Mouse (Mus musculus) inflammation-experienced regulatory T-cells, adult 6 months (primary cell): Measurements from ENCODE around the gene Cd209g. TPM values are rescaled to one million over a fixed set of nuclear protein-coding genes. Genes with fewer than 3 reads are reported as not detected.
"Not testable (repeated sequence)": the region's sequence is repeated elsewhere in the genome, so short reads cannot be mapped to it uniquely, and the experiment has no call there.

ENCODE experiments used
- ATAC-seq: one replicate; pipeline ENCODE4 v1.8.0; 2017
- polyA plus RNA-seq, 3 experiments: library from polyadenylated mRNA; unstranded; fragments of 100-300 nt; shearing (Covaris generic); gene quantifications; one replicate each; pipeline ENCODE4 v1.2.1; 2017

The Cd209g gene
- under 1 TPM in 1 of 3 experiments, not detected in 2; 0.12 TPM for polyA plus RNA-seq

DNA sequence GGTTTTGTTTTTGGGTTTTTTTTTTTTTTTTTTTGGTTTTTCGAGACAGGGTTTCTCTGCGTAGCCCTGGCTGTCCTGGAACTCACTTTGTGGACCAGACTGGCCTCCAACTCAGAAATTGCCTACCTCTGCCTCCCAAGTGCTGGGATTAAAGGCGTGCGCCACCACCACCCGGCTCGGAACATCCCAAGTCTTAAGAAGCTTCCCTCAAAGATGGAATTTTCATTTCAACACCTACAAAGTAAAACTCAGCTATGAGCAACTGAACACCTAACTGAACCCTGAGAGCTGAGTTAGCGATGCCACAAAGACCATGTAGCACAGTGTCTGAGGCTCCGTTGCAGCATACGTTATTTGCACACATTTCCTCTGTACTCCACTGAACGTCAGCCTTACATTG, at the start of gene Cd209g:
Gene Cd209g (plus strand): TSS at position 301 of the 400 bp plus-strand sequence.
- no peak for ATAC-seq

DNA sequence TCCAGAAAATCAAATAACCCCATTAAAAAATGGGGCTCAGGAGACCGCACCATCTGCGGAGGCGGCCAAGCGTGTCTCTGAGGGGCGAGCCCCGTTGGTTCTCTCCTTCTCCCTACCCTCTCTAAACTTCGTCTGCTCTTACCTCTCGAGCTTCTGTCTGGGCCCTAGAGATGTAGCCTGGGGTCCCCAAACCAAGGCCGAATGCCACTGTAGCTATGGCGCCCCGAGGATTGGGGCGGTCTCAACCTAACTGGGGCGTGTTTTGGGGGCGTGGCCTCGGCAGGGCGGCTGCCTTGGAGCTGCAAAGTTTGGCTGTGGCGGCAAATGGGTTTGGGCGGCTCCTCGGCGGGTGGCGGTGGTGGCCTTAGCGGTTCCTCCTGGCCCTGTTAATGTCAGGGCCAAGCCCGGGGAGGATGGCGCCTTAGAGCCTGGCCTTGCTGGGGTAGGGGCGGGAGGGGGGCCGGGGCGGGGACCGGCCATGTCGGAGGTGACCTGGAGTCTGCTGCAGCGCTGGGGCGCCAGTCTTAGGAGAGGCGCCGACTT, 46.6 kb upstream of the Cd209g start:
- peak; percentile 48 for ATAC-seq

DNA sequence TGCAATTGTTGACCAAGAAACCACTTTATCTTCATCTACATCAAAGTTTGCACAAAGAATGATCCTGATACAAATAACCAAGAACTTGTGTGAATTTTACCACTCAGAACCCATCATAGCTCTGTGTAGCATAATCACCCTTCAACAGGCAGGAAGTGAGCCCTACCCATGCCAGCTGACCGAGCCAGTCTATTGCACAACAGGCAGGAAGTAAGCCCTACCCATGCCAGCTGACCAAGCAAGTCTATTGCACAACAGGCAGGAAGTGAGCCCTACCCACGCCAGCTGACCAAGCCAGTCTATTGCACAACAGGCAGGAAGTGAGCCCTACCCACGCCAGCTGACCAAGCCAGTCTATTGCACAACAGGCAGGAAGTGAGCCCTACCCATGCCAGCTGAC, 45.4 kb upstream of the Cd209g start:
- not testable (repeated sequence) for ATAC-seq

DNA sequence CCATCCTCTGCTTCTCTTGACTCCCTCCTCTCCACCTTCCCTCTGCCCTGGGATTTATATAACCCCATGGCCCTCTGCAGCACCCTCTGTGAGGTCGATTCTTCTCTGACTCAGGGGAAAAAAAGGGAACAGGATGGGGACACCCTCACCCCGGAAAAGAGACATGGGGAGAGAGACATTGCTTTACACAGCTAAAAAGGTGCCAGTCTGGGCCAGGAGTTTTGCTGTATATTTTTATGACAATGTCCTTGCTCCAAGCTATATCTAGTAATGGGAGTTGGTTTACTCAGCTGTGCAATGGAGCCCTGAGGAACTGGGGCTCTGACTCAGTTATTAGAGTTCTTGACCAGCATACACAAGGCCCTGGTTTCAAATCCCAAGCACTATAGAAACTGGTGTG, 28.2 kb upstream of the Cd209g start, which contains the start of gene Cd209f:
Gene Cd209f (minus strand): TSS at position 101 of the 400 bp plus-strand sequence.
- not testable (repeated sequence) for ATAC-seq

DNA sequence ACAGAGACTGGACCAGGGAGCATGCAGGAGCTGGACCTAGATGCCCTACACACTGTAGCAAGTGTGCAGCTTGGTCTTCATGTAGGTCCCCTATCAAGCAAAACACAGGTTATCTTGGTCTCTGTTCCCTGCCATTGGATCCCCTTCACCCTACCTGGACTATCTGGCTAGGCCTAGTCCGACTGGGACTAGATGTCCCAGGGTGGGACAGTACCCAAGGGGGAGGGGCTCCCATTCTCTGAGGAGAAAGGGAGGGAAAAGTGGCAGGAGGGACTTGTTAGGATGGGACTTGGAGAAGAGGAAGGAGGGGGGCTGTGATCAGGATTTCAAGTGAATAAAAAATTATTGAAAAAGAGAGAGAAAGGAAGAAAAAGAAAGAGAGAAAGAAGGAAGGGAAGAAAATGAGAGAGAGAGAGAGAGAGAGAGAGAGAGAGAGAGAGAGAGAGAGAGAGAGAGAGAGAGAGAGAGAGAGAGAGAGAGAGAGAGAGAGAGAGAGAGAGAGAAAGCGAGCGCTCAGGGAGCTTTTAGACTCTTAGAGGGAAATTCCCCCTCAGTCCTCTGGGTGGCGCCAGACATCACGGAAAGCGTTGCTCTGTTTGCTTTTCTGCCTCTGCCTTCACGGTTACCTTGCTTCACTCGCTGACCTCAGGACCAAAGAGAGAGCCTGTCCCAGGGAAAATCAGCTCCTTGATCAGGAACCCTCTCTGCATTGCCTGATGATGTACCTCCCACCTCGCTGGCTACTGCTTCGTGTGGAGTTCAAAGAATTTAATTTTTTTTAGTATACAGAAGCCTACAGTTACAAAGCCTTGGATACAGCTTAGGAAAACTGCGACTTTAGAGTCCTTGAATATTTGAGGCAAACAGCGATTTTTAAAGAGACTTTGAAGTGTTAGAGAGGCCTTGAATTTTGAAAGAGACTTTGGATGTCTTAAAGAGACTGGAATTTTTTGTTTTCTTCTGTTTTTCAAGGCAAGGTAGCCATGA, 6.1 kb downstream of the Cd209g start:
- ATAC-seq = peak; percentile 79

DNA sequence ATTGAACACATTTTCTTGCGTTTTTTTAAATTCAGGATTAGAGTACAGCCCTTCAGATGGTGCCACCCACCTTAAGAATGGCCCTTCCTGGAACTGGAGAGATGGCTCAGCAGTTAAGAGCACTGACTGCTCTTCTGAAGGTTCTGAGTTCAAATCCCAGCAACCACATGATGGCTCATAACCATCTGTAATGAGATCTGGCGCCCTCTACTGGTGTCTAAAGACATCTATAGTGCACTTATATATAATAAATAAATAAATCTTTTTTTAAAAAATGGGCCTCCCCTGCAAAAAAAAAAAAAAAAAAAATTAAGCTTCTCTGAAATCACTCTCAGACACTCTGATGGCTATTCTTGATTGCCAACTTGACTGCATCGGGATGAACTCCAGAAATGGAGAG, 7.8 kb downstream of the Cd209g start:
- no peak for ATAC-seq

DNA sequence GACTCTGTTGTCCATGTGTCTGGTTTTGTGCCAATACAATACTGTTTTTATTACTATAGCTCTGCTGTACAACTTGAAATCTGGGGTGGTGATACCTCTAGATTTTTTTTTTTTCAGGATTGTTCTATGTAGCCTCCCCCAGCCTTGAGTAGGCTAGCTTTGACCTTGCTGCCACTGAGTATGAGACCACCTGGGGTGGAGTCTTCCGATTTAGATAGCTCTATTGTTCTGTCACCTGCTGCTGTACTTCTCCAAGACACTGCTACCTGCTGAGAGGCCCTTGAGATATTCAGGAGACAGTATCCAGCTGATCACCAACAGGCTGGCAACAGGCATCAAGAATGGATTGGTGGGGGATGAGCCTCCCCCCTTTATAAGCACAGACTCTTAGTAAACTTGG, 13.4 kb downstream of the Cd209g start:
- ATAC-seq = no peak

DNA sequence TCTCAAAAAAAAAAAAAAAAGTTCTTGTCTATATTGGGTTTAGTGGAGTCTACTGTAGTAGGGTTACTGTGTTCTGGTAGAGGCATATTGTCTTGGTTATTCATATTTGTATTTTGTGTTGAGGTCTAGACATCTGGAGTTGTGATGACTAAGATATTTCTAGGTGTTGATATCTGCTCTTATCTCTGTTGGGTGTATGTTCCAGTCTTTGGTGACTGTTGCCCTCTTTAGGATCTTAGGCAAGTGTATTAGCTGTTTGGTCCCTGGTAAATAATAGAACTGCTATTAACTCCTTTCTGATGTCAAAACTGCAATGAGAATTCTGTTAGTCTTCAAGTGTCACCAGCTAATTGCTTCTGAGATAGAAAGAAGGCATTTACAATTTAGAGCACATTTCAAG, 21.0 kb downstream of the Cd209g start:
- no peak for ATAC-seq

DNA sequence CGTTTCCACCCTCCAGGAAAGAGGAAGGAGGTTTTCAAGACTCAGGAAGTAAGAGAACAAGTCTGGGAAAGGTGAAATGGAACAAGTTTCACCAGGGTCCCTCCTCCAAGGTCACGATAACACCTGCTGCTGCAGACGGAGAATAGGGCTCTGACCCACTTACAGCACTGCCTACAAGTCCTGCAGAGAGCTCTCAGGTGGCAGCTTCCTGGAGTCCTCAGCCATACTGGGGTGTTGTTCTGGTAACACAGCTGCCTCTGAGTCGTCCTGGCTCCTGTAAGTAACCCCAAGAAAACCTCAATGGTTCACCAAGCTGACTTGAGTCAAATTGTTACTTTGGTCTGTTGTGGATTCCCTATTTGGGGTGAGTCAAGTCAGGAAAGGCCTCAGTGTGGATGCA, 28.9 kb downstream of the Cd209g start:
- ATAC-seq = no peak

DNA sequence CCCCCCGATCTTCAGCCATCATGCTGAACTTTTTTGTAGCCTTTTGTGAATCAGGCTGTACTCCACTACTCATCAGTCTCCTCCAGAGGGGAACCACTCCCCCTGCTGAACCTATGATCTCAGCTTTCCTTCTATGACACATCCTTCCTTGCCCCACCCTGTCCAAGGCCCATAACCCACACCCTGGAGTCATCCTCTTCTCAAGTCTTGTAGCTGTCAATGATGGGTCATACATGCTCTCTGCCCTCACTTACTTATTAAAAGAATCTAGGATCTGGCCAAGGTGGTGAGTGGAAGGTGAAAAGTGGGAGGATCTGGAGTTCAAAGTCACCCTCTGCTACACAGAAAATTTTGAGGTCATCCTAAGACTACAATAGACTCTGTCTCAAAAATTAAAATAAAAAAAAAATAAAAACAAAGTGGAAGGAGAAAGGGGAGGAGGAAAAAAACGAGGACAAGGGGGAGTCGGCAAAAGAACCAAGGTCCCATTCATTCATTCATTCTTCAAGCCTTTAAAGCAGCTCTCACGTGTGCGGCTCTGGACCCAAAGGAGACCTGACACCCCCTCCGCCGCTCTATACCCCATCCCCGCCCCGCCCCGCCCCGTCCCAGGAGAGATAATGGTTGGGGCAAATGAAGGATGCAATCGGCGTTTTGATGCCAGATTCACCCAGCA, 31.4 kb downstream of the Cd209g start:
- ATAC-seq = no peak

DNA sequence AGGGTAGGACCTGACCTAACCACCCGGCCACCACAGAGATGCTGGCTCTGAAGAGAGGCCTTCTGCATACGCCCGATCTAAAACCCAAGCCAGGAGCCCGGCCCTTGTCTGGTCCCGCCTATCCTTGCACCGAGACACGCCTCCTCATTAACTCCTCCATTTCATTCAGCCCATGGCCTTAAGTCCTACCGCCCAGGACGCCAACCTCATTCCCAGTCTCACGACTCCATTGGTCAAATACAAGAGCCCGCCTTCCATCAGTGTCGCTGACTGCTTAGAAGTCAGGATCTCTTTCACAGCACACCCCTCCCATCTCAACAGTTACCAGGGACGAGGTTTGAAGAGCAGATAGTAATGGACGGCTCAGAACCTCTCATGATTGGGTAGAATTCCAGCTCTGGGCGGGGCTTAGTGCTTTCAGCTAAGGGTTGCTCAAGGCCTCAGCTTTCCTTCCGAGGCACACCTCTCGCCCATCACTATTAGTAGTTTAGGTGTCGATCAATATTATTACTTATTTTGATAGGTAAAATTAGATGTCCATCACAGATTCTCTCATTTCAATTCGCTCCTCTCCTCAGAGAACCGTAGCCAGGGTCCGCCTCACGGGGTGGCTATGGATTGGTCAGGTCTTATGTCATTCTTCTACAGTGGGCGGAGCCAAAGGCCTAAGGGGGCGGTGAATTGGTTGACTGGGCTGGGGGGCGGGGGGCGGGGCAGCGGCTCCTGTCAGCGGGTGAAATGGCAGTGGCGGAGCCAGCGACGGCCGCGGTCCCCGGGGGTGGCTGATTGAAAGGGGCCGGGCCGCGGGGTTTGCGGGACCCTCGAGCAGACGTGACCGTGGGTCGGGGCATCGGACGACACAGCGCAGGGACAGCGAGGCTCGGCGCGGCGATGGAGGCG, 32.2 kb downstream of the Cd209g start, which contains the start of gene Evi5l:
Gene Evi5l (plus strand): TSS at position 716 of the 900 bp plus-strand sequence.
- ATAC-seq = peak; percentile 90

DNA sequence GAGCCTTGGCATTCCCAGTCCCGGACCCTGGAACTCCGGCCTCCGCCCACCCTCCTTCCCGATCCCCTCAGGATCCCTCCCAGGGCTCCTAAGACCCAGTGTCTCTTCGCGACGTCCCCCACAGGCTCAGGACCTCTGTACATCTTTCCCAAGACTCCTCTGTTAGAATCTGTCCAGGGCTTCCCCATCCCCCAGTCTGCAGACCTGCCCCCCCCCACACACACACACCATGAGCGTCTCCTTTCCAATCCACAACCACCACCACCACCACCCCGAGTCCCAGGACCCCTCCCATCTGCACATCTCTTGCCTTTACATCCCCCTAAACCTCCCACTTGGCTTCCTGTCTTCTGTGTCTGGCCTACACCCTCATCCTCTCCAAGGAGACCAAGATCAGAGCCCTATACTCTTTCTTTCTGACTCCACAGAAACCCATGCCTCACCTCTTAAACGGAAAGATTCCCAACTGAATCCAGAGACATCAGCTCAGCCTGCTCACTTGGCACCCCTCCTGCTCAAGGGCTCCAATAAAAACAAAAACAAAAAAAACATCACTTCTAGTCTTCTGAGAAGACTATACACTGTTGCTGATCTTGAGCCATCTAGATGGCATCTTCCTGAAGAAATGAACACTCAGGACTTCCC, 33.1 kb downstream of the Cd209g start:
- no peak for ATAC-seq

DNA sequence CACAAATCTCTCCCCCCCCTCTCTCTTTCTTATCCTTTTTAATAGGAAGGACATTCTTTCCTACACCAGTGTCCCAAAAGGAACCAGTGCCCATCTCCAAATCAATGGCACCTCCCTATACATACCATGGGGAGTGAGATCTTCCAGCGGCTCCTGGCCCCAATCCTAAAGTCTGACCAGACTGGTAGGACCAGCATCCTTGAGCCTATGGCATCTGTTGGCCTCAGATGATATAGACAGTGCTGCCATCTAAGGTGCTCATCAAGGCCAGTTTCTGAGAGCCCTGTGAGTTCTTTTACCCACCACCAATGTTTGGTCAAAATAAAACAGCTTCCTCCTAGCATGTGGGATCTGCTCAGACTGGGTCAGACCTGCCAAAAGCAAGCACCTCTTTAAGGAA, 34.0 kb downstream of the Cd209g start:
- no peak for ATAC-seq

DNA sequence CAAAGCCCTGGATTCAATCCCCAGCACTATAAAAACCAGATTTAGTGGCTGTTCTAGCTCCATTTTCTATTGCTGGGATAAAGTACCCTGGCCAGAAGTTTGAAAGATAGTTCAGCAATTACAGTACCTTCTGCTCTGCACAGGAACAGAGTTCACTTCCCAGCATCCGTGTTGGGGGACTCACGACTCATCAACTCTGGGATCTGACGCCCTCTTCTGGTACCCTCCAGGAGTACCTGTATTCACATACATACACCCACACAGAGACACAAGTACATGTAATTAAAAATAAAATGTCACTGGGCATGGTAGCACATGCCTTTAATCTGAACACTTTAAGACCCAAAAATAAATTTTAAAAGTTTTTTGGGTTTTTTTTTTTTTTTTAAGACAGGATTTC, 38.6 kb downstream of the Cd209g start:
- ATAC-seq = no peak

DNA sequence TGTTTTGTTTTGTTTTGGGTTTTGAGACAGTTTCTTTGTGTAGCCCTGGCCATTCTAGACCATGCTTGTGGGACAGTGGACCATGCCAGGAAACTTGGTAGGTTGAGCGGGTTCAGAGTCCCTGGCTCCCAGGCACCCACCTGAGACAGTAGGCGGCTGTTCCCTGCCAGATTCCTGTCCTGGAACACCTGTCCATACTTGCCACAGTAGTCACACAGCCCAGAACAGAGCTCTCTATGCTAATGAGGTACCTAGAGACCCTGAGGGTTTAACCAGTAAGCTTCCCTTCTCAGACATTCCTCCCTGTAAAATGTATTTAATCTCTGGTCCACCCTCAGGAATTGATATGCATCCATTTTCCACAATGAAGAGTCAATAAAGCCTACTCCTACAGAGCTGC, 40.1 kb downstream of the Cd209g start:
- ATAC-seq = no peak

DNA sequence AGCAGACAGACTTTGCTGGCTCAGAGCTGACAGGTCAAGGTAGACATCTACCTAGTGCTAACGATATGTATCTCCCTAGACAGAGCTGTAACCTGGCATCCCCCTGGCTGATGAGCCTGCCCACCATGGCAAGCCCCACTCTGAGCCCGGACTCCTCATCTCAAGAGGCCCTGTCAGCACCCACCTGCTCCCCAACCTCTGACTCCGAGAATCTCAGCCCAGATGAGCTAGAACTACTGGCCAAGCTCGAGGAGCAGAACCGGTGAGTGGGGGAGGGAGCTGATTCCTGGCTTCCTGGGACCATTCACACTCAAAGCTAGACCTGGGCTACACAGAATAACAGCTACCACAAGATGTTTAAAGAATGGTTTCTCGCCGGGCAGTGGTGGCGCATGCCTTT, 49.5 kb downstream of the Cd209g start:
- ATAC-seq = no peak

DNA sequence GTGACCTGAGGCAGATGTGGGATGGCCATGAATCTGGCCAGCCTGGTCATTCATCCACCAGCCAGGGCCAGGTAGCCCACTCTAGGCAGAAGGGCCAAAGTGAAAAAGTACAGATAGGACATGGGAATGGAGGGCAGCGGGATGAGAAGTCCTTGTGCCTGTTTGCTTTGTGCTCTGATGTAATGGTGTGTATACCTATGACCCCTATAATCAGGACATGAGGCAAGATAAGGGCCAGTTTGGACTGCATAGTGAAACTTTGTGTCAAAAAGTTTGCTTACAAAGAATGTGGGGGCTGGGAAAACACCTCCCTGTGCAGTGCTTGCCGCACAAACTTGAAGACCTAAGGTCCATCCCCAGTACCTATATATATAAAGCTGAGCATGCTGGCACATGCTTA, 52.3 kb downstream of the Cd209g start:
- no peak for ATAC-seq
